Mouse (Mus musculus) CD8-positive naive resting alpha-beta T cell, adult 2 months (primary cell): ENCODE data around the gene Rap1gap2.

Experiments
- DNase-seq, 2 experiments: peaks; one replicate each; pipeline ENCODE4 v3.0.0; 2022; ENCODE audit warnings: low read depth in 2 of 2, low spot score in 2 of 2

Gene Rap1gap2

GRCm38 (mm10) chr11:74352550-74352949 is 258.2 kb downstream of the Rap1gap2 start, which contains the start of gene Olfr411:
Olfr411 (minus strand) TSS chr11:74352650.
- DNase-seq, result no peak

DNA sequence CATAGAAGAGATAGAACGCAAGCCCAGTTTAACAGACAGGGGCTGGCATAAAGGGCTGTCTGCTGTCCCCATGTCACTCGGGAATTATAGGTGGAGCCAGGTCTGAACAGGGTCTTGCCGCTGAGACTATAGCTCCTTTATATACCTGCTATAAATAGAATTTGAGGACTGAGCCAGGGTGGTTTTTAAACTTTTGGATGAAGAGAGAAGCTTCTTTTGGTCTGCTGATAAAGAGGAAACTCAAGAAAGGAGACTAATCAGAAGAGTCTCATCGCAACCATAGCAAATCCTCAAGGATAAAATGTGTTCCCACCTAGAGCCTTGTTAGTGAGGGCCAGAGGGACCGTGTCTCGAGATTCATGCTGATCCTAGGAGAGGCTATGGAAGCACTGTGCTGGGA is 272.8 kb downstream of the Rap1gap2 start, which contains the start of gene Olfr410:
Gene Olfr410 (minus strand): TSS at position 101 of the 400 bp plus-strand sequence.
- DNase-seq, result no peak
